12 mouse cellular contexts compared by ENCODE assay signal in the genomic region with DNA sequence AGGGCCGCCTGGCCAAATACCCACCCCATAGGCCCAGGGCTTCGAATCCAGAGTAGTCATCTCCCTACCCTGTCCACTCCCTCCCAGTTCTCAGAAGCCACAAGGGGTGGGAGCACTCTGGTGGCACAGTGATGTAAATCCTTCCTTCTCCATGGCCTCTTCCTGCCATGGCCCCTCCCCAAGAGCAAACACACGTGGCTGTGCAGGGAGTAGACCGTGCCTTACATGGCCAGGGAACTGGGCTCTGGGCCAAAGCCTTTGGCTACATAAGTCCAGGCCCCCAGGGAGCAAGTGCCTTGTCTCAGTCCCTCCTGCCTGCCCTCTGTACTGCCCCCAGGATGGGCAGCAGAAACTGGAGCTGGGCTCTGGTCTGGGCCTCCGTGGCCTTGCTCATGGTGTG. TPM values are rescaled to one million over a fixed set of nuclear protein-coding genes. Genes with fewer than 3 reads are reported as not detected.
DNase-seq lines count a peak whose midpoint lies in the region; ATAC-seq and TF ChIP-seq lines count a peak whose summit lies in the region.
"Had no signal": no experiment of that assay in that cellular context is flagged by ENCODE, and none has a peak within 500 bp of the region (broad histone marks: within the 10 kb centered on the region; RNA-seq: fewer than 3 reads in every experiment).

A gene (plus strand): TSS at position 292 of the 400 bp plus-strand sequence.

- H3K9ac ChIP-seq in lung, embryonic 14.5 days = no peak within 1 kb of the TSS
- H3K9ac ChIP-seq: embryonic facial prominence, embryonic 12.5 days; neural tube, embryonic 15.5 days had no signal

- no peak within 1 kb of the TSS for H3K27ac ChIP-seq in kidney, adult 2 months (ENCODE audit: insufficient read depth, low read depth, low read length)
- H3K27ac ChIP-seq in lung, embryonic 14.5 days (ENCODE audit: low read depth) = no peak within 1 kb of the TSS
- H3K27ac ChIP-seq: embryonic facial prominence, embryonic 12.5 days; macrophage; neural tube, embryonic 15.5 days had no signal

- H3K4me2 ChIP-seq in lung, embryonic 14.5 days = no peak within 1 kb of the TSS
- H3K4me2 ChIP-seq: embryonic facial prominence, embryonic 12.5 days; neural tube, embryonic 15.5 days had no signal

- no peaks in the 10 kb centered on the region for H3K27me3 ChIP-seq in kidney, adult 2 months (replicated peaks; ENCODE audit: control insufficient read depth, insufficient read depth, low read length)
- H3K27me3 ChIP-seq in lung, embryonic 14.5 days (ENCODE audit: insufficient read depth, low read length) = no peaks in the 10 kb centered on the region
- H3K27me3 ChIP-seq: embryonic facial prominence, embryonic 12.5 days; neural tube, embryonic 15.5 days had no signal

- WGBS in kidney, adult 2 months = 61% methylated on average over 5 of the region's 5 CpGs
- 51% methylated on average over 5 of the region's 5 CpGs for WGBS in lung, embryonic 14.5 days

- ATAC-seq in lung, embryonic 14.5 days (ENCODE audit: insufficient read depth) = peak; percentile 81; the same call in 1 of the 2 replicates
- ATAC-seq: inflammation-experienced regulatory T-cells, adult 6 months had no signal

- H3K4me1 ChIP-seq in kidney, adult 2 months (ENCODE audit: control insufficient read depth, insufficient read depth, low read length) = no peaks in the 10 kb centered on the region
- H3K4me1 ChIP-seq in lung, embryonic 14.5 days (ENCODE audit: insufficient read depth) = no peaks in the 10 kb centered on the region
- H3K4me1 ChIP-seq: embryonic facial prominence, embryonic 12.5 days; neural tube, embryonic 15.5 days had no signal

- no peak for TF ChIP-seq CTCF in kidney, adult 2 months (conservative IDR thresholded peaks at IDR 0.05; ENCODE audit: insufficient read depth, insufficient read length, low read depth, low read length)
- TF ChIP-seq CTCF in brain, embryonic 14.5 days (IDR thresholded peaks at IDR 0.05; ENCODE audit: borderline replicate concordance, extremely low read depth, insufficient read depth, insufficient read length) = no peak
- TF ChIP-seq CTCF in lung, embryonic 14.5 days (IDR thresholded peaks at IDR 0.05; ENCODE audit: low read depth) = no peak

- no peaks in the 10 kb centered on the region for H3K36me3 ChIP-seq in kidney, adult 2 months (ENCODE audit: control insufficient read depth, insufficient read depth, low read length)
- no peaks in the 10 kb centered on the region for H3K36me3 ChIP-seq in lung, embryonic 14.5 days (ENCODE audit: insufficient read depth)
- H3K36me3 ChIP-seq: embryonic facial prominence, embryonic 12.5 days; neural tube, embryonic 15.5 days had no signal

- H3K4me3 ChIP-seq in kidney, adult 2 months (ENCODE audit: insufficient read depth, low read depth, low read length) = no peak within 1 kb of the TSS
- H3K4me3 ChIP-seq in lung, embryonic 14.5 days (ENCODE audit: low read depth, low read length) = no peak within 1 kb of the TSS
- H3K4me3 ChIP-seq: embryonic facial prominence, embryonic 12.5 days; neural tube, embryonic 15.5 days had no signal

- no peaks in the 10 kb centered on the region for H3K9me3 ChIP-seq in lung, embryonic 14.5 days (ENCODE audit: low read depth, low read length)
- H3K9me3 ChIP-seq: embryonic facial prominence, embryonic 12.5 days; neural tube, embryonic 15.5 days had no signal

- TF ChIP-seq POLR2A in kidney, adult 2 months (IDR thresholded peaks at IDR 0.05; ENCODE audit: low read depth, low read length) = no peak
- TF ChIP-seq POLR2A in brain, embryonic 14.5 days (IDR thresholded peaks at IDR 0.05; ENCODE audit: borderline replicate concordance, extremely low read depth, insufficient read depth, insufficient read length, poor library complexity, severe bottlenecking) = no peak

- peak; percentile 61 for DNase-seq in adrenal gland, postnatal 10 days
- DNase-seq in adrenal gland, postnatal 4 days (ENCODE audit: low spot score in 2 of 2) = no peak
- peak; percentile 53 for DNase-seq in kidney, postnatal 14 days
- DNase-seq in kidney, adult 2 months = no peak
- DNase-seq in brain, embryonic 14.5 days (ENCODE audit: low read depth) = peak; percentile 30
- DNase-seq in lung, embryonic 14.5 days = peak; percentile 72
- no peak for DNase-seq in B cell, adult 2 months
- no peak for DNase-seq in layer of hippocampus, adult 18-20 months (ENCODE audit: low spot score in 2 of 2)

RNA-seq across cellular contexts. Expression of the gene that starts here (rescaled TPM):
- total RNA-seq in adrenal gland, postnatal 10 days (2021) = under 1 TPM in 1 of 2 experiments, not detected in 1; 0.03 TPM
- total RNA-seq in adrenal gland, postnatal 4 days (2021) = not detected
- not detected in 2 replicates for polyA plus RNA-seq in kidney, adult 2 months (2012; rRNA removed)
- not detected in 2 replicates for polyA plus RNA-seq in brain, embryonic 14.5 days (2012; rRNA removed)
- polyA plus RNA-seq in lung, embryonic 14.5 days (2014; fragmentation: Nextera tagmentation; extraction: Ambion mirVana) = 0.07 and 0.15 TPM in 2 replicates
- total RNA-seq in layer of hippocampus, adult 18-20 months (2021) = not detected
- polyA plus RNA-seq: inflammation-experienced regulatory T-cells, adult 6 months; macrophage had no signal

Comparison
In these comparisons a context has a peak if more than half of its experiments do, and no peak if none do; other contexts are left out.
1. Peak in DNase-seq in adrenal gland, postnatal 10 days; RNA of the gene not detected or under 1 TPM.
2. Peak in DNase-seq in brain, embryonic 14.5 days; RNA of the gene not detected or under 1 TPM.
3. Peak in DNase-seq and ATAC-seq in lung, embryonic 14.5 days; RNA of the gene not detected or under 1 TPM.